In the genomic region with DNA sequence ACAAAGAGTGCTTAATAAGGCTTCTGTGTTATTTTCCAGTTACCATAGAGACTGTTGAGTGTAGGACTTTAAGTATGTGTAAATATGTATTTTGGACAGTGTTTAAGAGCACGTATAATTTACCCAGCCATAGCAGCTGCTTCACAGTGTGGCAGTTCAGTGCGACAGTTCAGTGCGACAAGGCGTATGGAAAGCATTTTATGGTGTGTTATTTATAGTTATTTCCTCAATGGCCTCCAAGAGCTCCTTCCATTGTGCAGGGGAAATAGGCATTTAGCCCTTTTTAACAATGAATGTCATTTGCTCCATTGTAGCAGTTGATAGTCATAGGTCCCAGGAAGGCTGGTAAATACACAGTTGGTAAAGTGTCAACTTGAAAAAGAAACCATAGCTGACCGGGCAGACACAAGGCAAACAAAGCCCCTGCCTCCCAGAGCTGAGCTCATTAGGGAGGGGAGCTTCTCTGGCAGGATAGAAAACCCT, we compare ENCODE assay signal across 12 mouse cellular contexts.
DNase-seq lines count a peak whose midpoint lies in the region; ATAC-seq lines count a peak whose summit lies in the region.
"Had no signal": no experiment of that assay in that cellular context is flagged by ENCODE, and none has a peak within 500 bp of the region (broad histone marks: within the 10 kb centered on the region; RNA-seq: fewer than 3 reads in every experiment).

No protein-coding gene starts in this region.

- H3K4me3 ChIP-seq in kidney, embryonic 16.5 days (ENCODE audit: low read length) = no peak overlapping the region
- H3K4me3 ChIP-seq in kidney, embryonic 14.5 days (ENCODE audit: low read length) = no peak overlapping the region
- H3K4me3 ChIP-seq in forebrain, embryonic 15.5 days = no peak overlapping the region
- H3K4me3 ChIP-seq in lung, embryonic 16.5 days (ENCODE audit: low read length) = no peak overlapping the region
- H3K4me3 ChIP-seq: limb, embryonic 15.5 days; megakaryocyte, embryonic 14.5 days had no signal

- peak; percentile 63; the same call in 1 of the 2 replicates for ATAC-seq in kidney, embryonic 16.5 days (ENCODE audit: low FRiP score, low TSS enrichment)
- no peak for ATAC-seq in kidney, embryonic 14.5 days (ENCODE audit: low FRiP score, low TSS enrichment)
- ATAC-seq in forebrain, embryonic 15.5 days (replicated peaks) = peak; percentile 63
- peak; percentile 98 for ATAC-seq in lung, embryonic 16.5 days (ENCODE audit: low read depth)

- no peaks in the 10 kb centered on the region for H3K36me3 ChIP-seq in kidney, embryonic 16.5 days (ENCODE audit: insufficient read depth, low read length)
- H3K36me3 ChIP-seq in kidney, embryonic 14.5 days (ENCODE audit: control insufficient read depth, insufficient read depth, low read length) = no peaks in the 10 kb centered on the region
- H3K36me3 ChIP-seq in forebrain, embryonic 15.5 days = no peaks in the 10 kb centered on the region
- H3K36me3 ChIP-seq in lung, embryonic 16.5 days (ENCODE audit: control insufficient read depth, insufficient read depth, low read length) = no peaks in the 10 kb centered on the region
- H3K36me3 ChIP-seq: limb, embryonic 15.5 days had no signal

- DNase-seq in retina, embryonic 14.5 days (ENCODE audit: low spot score) = peak; percentile 58
- no peak for DNase-seq in urinary bladder, postnatal 14 days (ENCODE audit: low spot score)
- DNase-seq in left cerebral cortex, postnatal 14 days (ENCODE audit: low spot score in 2 of 2) = no peak
- DNase-seq in right cerebral cortex, postnatal 36 days (ENCODE audit: low spot score in 2 of 2) = no peak
- DNase-seq: adrenal gland, adult 8-10 months; cerebellum, postnatal 10 days had no signal

- no peak overlapping the region for H3K9ac ChIP-seq in kidney, embryonic 16.5 days (replicated peaks; ENCODE audit: low read length)
- H3K9ac ChIP-seq in kidney, embryonic 14.5 days (ENCODE audit: low read depth, low read length) = no peak overlapping the region
- no peak overlapping the region for H3K9ac ChIP-seq in forebrain, embryonic 15.5 days (replicated peaks)
- no peak overlapping the region for H3K9ac ChIP-seq in lung, embryonic 16.5 days (ENCODE audit: low read length)
- H3K9ac ChIP-seq: limb, embryonic 15.5 days had no signal

- intact Hi-C loops in left cerebral cortex, postnatal 14 days (cut with DNase I) = no loop called here

- H3K27ac ChIP-seq in kidney, embryonic 16.5 days (ENCODE audit: low read length) = no peak overlapping the region
- H3K27ac ChIP-seq in kidney, embryonic 14.5 days (ENCODE audit: low read depth, low read length) = no peak overlapping the region
- 0 out of 2 replicates have a peak overlapping the region, but pooled peaks have one; percentile 13 for H3K27ac ChIP-seq in forebrain, embryonic 15.5 days (replicated peaks)
- H3K27ac ChIP-seq in lung, embryonic 16.5 days (ENCODE audit: low read length) = peak overlapping the region; percentile 93
- H3K27ac ChIP-seq: limb, embryonic 15.5 days had no signal

- no peaks in the 10 kb centered on the region for H3K4me1 ChIP-seq in kidney, embryonic 16.5 days (ENCODE audit: insufficient read depth, low read length)
- 0 out of 2 replicates have a peak, but pooled peaks cover 3% of the 10 kb centered on the region for H3K4me1 ChIP-seq in kidney, embryonic 14.5 days (ENCODE audit: control insufficient read depth, insufficient read depth, low read length)
- H3K4me1 ChIP-seq in forebrain, embryonic 15.5 days = peaks cover 7% of the 10 kb centered on the region
- H3K4me1 ChIP-seq in lung, embryonic 16.5 days (replicated peaks; ENCODE audit: control insufficient read depth, insufficient read depth, low read length) = peaks cover 7% of the 10 kb centered on the region; the same call in 1 of the 2 replicates
- H3K4me1 ChIP-seq: limb, embryonic 15.5 days; megakaryocyte, embryonic 14.5 days had no signal

- no peak overlapping the region for H3K4me2 ChIP-seq in kidney, embryonic 16.5 days (replicated peaks; ENCODE audit: low read depth, low read length)
- H3K4me2 ChIP-seq in kidney, embryonic 14.5 days (replicated peaks; ENCODE audit: low read depth, low read length) = no peak overlapping the region
- H3K4me2 ChIP-seq in forebrain, embryonic 15.5 days (replicated peaks) = no peak overlapping the region
- peak overlapping the region; percentile 28 for H3K4me2 ChIP-seq in lung, embryonic 16.5 days (ENCODE audit: low read depth, low read length)
- H3K4me2 ChIP-seq: limb, embryonic 15.5 days had no signal

- WGBS in kidney, embryonic 16.5 days = 32% methylated on average over 5 of the region's 5 CpGs
- 31% methylated on average over 5 of the region's 5 CpGs for WGBS in kidney, embryonic 14.5 days
- WGBS in forebrain, embryonic 15.5 days = 6% methylated on average over 5 of the region's 5 CpGs
- 8% methylated on average over 5 of the region's 5 CpGs for whole genome bisulfite sequencing in lung, embryonic 16.5 days

- H3K9me3 ChIP-seq in kidney, embryonic 16.5 days (ENCODE audit: low read length) = no peaks in the 10 kb centered on the region
- H3K9me3 ChIP-seq in kidney, embryonic 14.5 days (ENCODE audit: control insufficient read depth, low read length) = no peaks in the 10 kb centered on the region
- no peaks in the 10 kb centered on the region for H3K9me3 ChIP-seq in forebrain, embryonic 15.5 days
- H3K9me3 ChIP-seq in lung, embryonic 16.5 days (ENCODE audit: control insufficient read depth, low read length) = no peaks in the 10 kb centered on the region
- H3K9me3 ChIP-seq: limb, embryonic 15.5 days had no signal

- H3K27me3 ChIP-seq in kidney, embryonic 16.5 days (ENCODE audit: insufficient read depth, low read length) = no peaks in the 10 kb centered on the region
- H3K27me3 ChIP-seq in kidney, embryonic 14.5 days (ENCODE audit: control insufficient read depth, insufficient read depth, low read length) = no peaks in the 10 kb centered on the region
- no peaks in the 10 kb centered on the region for H3K27me3 ChIP-seq in forebrain, embryonic 15.5 days
- H3K27me3 ChIP-seq in lung, embryonic 16.5 days (ENCODE audit: control insufficient read depth, insufficient read depth, low read depth, low read length) = no peaks in the 10 kb centered on the region
- H3K27me3 ChIP-seq: limb, embryonic 15.5 days; megakaryocyte, embryonic 14.5 days had no signal

Comparison
In these comparisons a context has a peak if more than half of its experiments do, and no peak if none do; other contexts are left out.
1. H3K27ac ChIP-seq: peak in forebrain, embryonic 15.5 days (single experiment) and lung, embryonic 16.5 days (single experiment); none in kidney, embryonic 16.5 days (single experiment) and kidney, embryonic 14.5 days (single experiment).